Mouse (Mus musculus): ENCODE data around the gene Klhl25. TPM values are rescaled to one million over a fixed set of nuclear protein-coding genes. Genes with fewer than 3 reads are reported as not detected.
"Not testable (repeated sequence)": the region's sequence is repeated elsewhere in the genome, so short reads cannot be mapped to it uniquely, and the experiment has no call there.

Klhl25 gene
- total RNA-seq, 4 experiments from 2014 or later: 9.5 to 11.8 (median 11.0) TPM

- DNase-seq (ENCODE audit: low spot score in 2 of 2): no peak
Measured at GRCm38 (mm10) chr7:75872697-75873096, 24.6 kb downstream of the Klhl25 start.

GRCm38 (mm10) chr7:75873216-75873615 is 25.1 kb downstream of the Klhl25 start:
- DNase-seq (ENCODE audit: low spot score in 2 of 2): no peak

- DNase-seq (ENCODE audit: low spot score in 2 of 2): no peak
Measured at GRCm38 (mm10) chr7:75873746-75874145, 25.6 kb downstream of the Klhl25 start.

- not testable (repeated sequence) for DNase-seq (ENCODE audit: low spot score in 2 of 2)
Measured at GRCm38 (mm10) chr7:75879436-75879835, 31.3 kb downstream of the Klhl25 start.

GRCm38 (mm10) chr7:75880236-75880635 is 32.1 kb downstream of the Klhl25 start:
- no peak for DNase-seq (ENCODE audit: low spot score in 2 of 2)

GRCm38 (mm10) chr7:75880650-75881049 is 32.5 kb downstream of the Klhl25 start:
- peak; percentile 31 to 67 for DNase-seq (ENCODE audit: low spot score in 2 of 2)

- DNase-seq (ENCODE audit: low spot score in 2 of 2): no peak
Measured at GRCm38 (mm10) chr7:75881376-75881775, 33.3 kb downstream of the Klhl25 start.

- no peak for DNase-seq (ENCODE audit: low spot score in 2 of 2)
Measured at GRCm38 (mm10) chr7:75881791-75882190, 33.7 kb downstream of the Klhl25 start.

GRCm38 (mm10) chr7:75891466-75891865 is 43.4 kb downstream of the Klhl25 start:
- DNase-seq (ENCODE audit: low spot score in 2 of 2): no peak

GRCm38 (mm10) chr7:75892737-75893136 is 44.6 kb downstream of the Klhl25 start:
- no peak for DNase-seq (ENCODE audit: low spot score in 2 of 2)

GRCm38 (mm10) chr7:75893709-75894108 is 45.6 kb downstream of the Klhl25 start:
- no peak for DNase-seq (ENCODE audit: low spot score in 2 of 2)

GRCm38 (mm10) chr7:75897041-75897440 is 48.9 kb downstream of the Klhl25 start:
- DNase-seq (ENCODE audit: low spot score in 2 of 2): no peak

- DNase-seq (ENCODE audit: low spot score in 2 of 2): no peak
Measured at GRCm38 (mm10) chr7:75899102-75899501, 51.0 kb downstream of the Klhl25 start.

- no peak for DNase-seq (ENCODE audit: low spot score in 2 of 2)
Measured at GRCm38 (mm10) chr7:75899517-75899916, 51.4 kb downstream of the Klhl25 start.

- no peak for DNase-seq (ENCODE audit: low spot score in 2 of 2)
Measured at GRCm38 (mm10) chr7:75899954-75900353, 51.8 kb downstream of the Klhl25 start.

GRCm38 (mm10) chr7:75905145-75905544 is 57.0 kb downstream of the Klhl25 start:
- DNase-seq (ENCODE audit: low spot score in 2 of 2): no peak

GRCm38 (mm10) chr7:75910035-75910651 is 62.0 kb downstream of the Klhl25 start:
- peak; percentile 21 to 39 for DNase-seq (ENCODE audit: low spot score in 2 of 2)

GRCm38 (mm10) chr7:75910652-75911035 is 62.5 kb downstream of the Klhl25 start:
- DNase-seq (ENCODE audit: low spot score in 2 of 2): no peak

GRCm38 (mm10) chr7:75913952-75914351 is 65.8 kb downstream of the Klhl25 start:
- peak; percentile 46 to 65 for DNase-seq (ENCODE audit: low spot score in 2 of 2)

- not testable (repeated sequence) for DNase-seq (ENCODE audit: low spot score in 2 of 2)
Measured at GRCm38 (mm10) chr7:75915550-75915949, 67.4 kb downstream of the Klhl25 start.

GRCm38 (mm10) chr7:75917662-75918061 is 69.6 kb downstream of the Klhl25 start:
- DNase-seq (ENCODE audit: low spot score in 2 of 2): no peak

- not testable (repeated sequence) for DNase-seq (ENCODE audit: low spot score in 2 of 2)
Measured at GRCm38 (mm10) chr7:75919745-75920144, 71.6 kb downstream of the Klhl25 start.

All from left cerebral cortex, adult 8-10 months (tissue).